Mouse (Mus musculus) liver, embryonic 14.5 days (tissue): ENCODE data around the gene Gsc2. TPM values are rescaled to one million over a fixed set of nuclear protein-coding genes. Genes with fewer than 3 reads are reported as not detected.
A peak's percentile ranks its signal among the peaks of the same experiment; 100 is the strongest.
"Not testable (repeated sequence)": the region's sequence is repeated elsewhere in the genome, so short reads cannot be mapped to it uniquely, and the experiment has no call there.

ENCODE experiments used
- ATAC-seq: fragments of 200-750 bp; cut with Nextera tagmentation; 2 replicates; pipeline ENCODE4 v1.8.0; 2017; ENCODE audit warnings: moderate number of reproducible peaks, mild to moderate bottlenecking, moderate library complexity; ENCODE audit not compliant: insufficient read depth
- DNase-seq, 3 experiments: peaks; one replicate each; pipeline ENCODE4 v3.0.0-alpha.2; 2012 to 2013; ENCODE audit warnings: low read depth in 3 of 3, low spot score in 3 of 3
- H3K27ac ChIP-seq: fragments of 300-500 bp; sonication (generic); 2 replicates; pipeline ENCODE4 v1.5.1; 2014; ENCODE audit warnings: moderate library complexity, mild to moderate bottlenecking, control low read depth, inconsistent platforms
- H3K27me3 ChIP-seq: fragments of 300-500 bp; sonication (generic); 2 replicates; pipeline ENCODE4 v1.6.1; 2014; ENCODE audit warnings: mild to moderate bottlenecking, low read length, moderate library complexity; ENCODE audit not compliant: control insufficient read depth, insufficient read depth
- H3K36me3 ChIP-seq: fragments of 300-500 bp; sonication (generic); replicated peaks from 2 replicates; pipeline ENCODE4 v1.6.1; 2014; ENCODE audit warnings: low read depth; ENCODE audit not compliant: control insufficient read depth, insufficient read depth
- H3K4me1 ChIP-seq, 2 experiments: fragments of 200-500 bp in 1 of 2; fragments of 300-500 bp in 1 of 2; sonication (generic) in 1 of 2; replicated peaks; 2 replicates each; pipeline ENCODE4 v1.6.1; 2012 to 2014; ENCODE audit warnings: antibody characterized with exemption in 1 of 2, inconsistent platforms in 1 of 2, low read length in 1 of 2; ENCODE audit not compliant: control insufficient read depth in 2 of 2, insufficient read depth in 2 of 2
- H3K4me2 ChIP-seq: fragments of 300-500 bp; sonication (generic); 2 replicates; pipeline ENCODE4 v1.6.1; 2014; ENCODE audit warnings: low read depth, mild to moderate bottlenecking, control low read depth, moderate library complexity
- H3K4me3 ChIP-seq, 2 experiments: fragments of 200-500 bp in 1 of 2; fragments of 300-500 bp in 1 of 2; sonication (generic) in 1 of 2; 2 replicates each; pipeline ENCODE4 v1.5.1; 2012 to 2014; ENCODE audit warnings: low read depth in 2 of 2, low read length in 2 of 2, mild to moderate bottlenecking in 2 of 2, control low read depth in 1 of 2, inconsistent platforms in 1 of 2, moderate library complexity in 1 of 2; ENCODE audit not compliant: insufficient read depth in 1 of 2
- H3K9ac ChIP-seq: fragments of 300-500 bp; sonication (generic); replicated peaks from 2 replicates; pipeline ENCODE4 v1.6.1; 2014; ENCODE audit warnings: mild to moderate bottlenecking, control low read depth, moderate library complexity
- H3K9me3 ChIP-seq: fragments of 300-500 bp; sonication (generic); 2 replicates; pipeline ENCODE4 v1.6.1; 2016; ENCODE audit warnings: low read length, mixed read lengths; ENCODE audit not compliant: control insufficient read depth
- CTCF ChIP-seq: IDR thresholded peaks from 2 replicates; pipeline ENCODE4 v1.5.1; 2016; ENCODE audit warnings: antibody characterized with exemption, low read depth, control low read depth
- EP300 ChIP-seq: IDR thresholded peaks from 2 replicates; pipeline ENCODE4 v1.6.1; 2016; ENCODE audit warnings: antibody characterized with exemption, low read depth
- WGBS: fragments of 180-500 bp; shearing (Covaris S2); extraction: QIAGEN DNeasy Blood & Tissue Kit; methylation state at CpG from one replicate; pipeline ENCODE4 v1.1.7; 2014; ENCODE audit not compliant: insufficient replicate concordance; 5-methylcytosine and 5-hydroxymethylcytosine counted together
- polyA plus RNA-seq, 2 experiments: library from polyadenylated mRNA; depleted of rRNA in 1 of 2; stranded (reverse) in 1 of 2; unstranded in 1 of 2; fragments of >200 nt; fragmentation: Nextera tagmentation in 1 of 2; extraction: Ambion mirVana in 1 of 2; gene quantifications; 2 replicates each; pipeline versions ENCODE4 v1.2.1 to v1.2.3; 2012 to 2014

The Gsc2 gene
- polyA plus RNA-seq (2012; rRNA removed) (not detected in 2 replicates), polyA plus RNA-seq (2014; fragmentation: Nextera tagmentation; extraction: Ambion mirVana) (not detected in 2 replicates)

DNA sequence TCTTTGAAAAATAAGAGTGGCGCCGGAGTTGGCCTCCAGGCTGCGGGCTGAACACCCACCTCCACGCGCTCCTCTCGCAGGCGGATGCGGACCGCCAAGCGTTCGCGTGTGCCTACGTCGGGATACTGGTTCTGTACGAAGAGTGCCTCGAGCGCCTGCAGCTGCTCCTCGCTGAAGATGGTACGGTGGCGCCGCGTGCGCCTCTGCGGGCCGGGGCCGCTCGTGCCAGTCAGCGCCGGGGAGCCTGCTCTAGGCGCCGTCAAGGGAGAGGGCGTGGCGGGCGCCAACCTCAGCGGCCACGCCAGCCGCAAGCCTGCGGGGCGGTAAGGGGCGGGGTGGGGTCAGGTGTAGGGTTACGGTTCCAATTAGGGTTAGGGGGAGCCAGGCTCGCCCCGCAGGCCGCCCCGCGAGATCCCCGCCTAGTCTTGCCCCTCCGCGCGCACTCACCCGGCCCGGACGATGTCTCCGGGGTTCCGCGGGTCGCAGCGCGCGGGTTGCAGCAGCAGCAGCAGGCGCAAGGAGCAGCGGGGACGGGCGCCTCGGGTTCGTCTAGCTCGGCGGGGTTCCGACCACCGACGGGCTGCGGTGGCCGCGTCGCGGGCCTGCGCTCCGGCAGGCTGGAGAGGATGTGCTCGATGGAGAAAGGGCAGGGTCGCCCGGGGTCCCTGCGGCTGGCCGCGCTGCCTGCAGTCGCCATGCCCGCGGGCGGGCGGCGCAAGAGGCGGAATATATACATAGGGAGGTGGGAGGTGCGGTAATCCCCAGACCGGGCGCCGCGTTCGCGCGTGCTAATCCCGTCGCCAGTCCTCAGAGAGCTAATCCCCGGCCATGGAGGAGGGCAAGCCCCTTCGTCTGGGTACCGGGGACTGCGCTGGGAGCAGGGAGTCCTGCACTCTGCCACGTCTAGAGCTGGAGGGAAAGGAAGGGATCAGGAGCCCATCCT lies at the start of gene Gsc2:
TSS of gene Gsc2 (minus strand) at position 753 of the 943 bp plus-strand sequence.
- Histone ChIP-seq H3K36me3 (no peaks in the 10 kb centered on the region), H3K4me1 (peaks cover 3 to 9% of the 10 kb centered on the region in 2 experiments; a peak in 2 of 4 replicates), H3K9ac (no peak within 1 kb of the TSS), H3K4me2 (peak within 1 kb of the TSS; percentile 57), H3K4me3 (peak within 1 kb of the TSS in 1 of 2 experiments; percentile 43; a peak in 3 of 4 replicates), H3K27me3 (peaks cover 51% of the 10 kb centered on the region), H3K27ac (no peak within 1 kb of the TSS), H3K9me3 (no peaks in the 10 kb centered on the region)
- DNase-seq (no peak), ATAC-seq (no peak)
- 1% methylated on average over 105 of the region's 106 CpGs for WGBS
- TF ChIP-seq EP300 = no peak
- no peak for TF ChIP-seq CTCF

DNA sequence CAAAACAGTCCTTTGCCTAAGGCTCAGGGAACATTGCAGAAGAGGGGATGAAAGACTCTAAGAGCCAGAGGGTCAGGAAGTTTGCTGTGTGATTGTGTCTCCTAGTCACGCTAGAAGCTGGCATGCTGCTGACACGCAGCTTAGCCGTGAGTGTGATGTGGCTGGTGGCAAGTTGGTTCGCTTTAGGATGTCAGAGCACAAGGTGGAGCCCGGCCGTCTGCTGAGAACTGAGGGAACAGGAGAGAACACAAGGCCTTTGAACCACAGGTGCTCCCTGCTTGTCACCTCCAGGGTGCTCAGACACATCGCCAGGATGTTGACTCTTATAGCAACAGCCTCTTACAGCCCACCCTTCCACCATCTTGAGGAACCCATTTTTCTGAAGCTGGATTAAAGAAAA lies 47.2 kb upstream of the Gsc2 start:
- Histone ChIP-seq H3K27ac (no peak overlapping the region), H3K4me2 (no peak overlapping the region), H3K9ac (no peak overlapping the region), H3K36me3 (no peaks in the 10 kb centered on the region), H3K27me3 (no peaks in the 10 kb centered on the region), H3K4me3 (no peak overlapping the region), H3K4me1 (no peaks in the 10 kb centered on the region), H3K9me3 (no peaks in the 10 kb centered on the region)
- TF ChIP-seq EP300 = no peak
- no peak for TF ChIP-seq CTCF
- no peak for DNase-seq
- 73% methylated on average over 7 of the region's 7 CpGs for WGBS
- no peak for ATAC-seq

- 82% methylated on average over 17 of the region's 17 CpGs for whole genome bisulfite sequencing
These were observed 41.3 kb upstream of the Gsc2 start for GRCm38 (mm10) chr16:17956052-17956638.

DNA sequence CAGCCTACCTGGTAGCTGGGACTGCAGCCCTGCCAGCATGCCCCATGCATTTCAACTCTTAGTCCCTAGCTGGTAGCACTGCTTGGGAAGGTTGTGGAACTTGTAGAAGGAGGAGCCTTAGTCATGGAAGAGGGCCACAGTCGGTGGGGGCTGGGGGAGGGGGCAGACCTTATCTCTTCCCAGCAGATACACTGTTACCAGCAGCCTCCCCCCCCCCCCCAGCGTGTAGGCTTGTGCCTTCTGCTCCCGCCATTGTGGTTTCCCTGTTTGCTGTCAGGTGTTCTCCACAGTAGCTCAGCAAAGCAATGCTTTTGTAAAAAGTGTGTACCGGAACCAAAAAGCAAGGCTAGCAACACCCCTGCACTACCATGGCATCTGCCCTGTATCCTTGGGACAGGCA lies 36.8 kb upstream of the Gsc2 start:
- no peaks in the 10 kb centered on the region for H3K4me1 ChIP-seq
- H3K36me3 ChIP-seq = no peaks in the 10 kb centered on the region
- no peak overlapping the region for H3K27ac ChIP-seq
- WGBS = 45% methylated on average over 4 of the region's 4 CpGs
- H3K27me3 ChIP-seq = no peaks in the 10 kb centered on the region
- no peak overlapping the region for H3K4me3 ChIP-seq
- no peak overlapping the region for H3K4me2 ChIP-seq
- TF ChIP-seq EP300 (no peak), CTCF (no peak)
- no peak overlapping the region for H3K9ac ChIP-seq
- DNase-seq (no peak), ATAC-seq (no peak)
- H3K9me3 ChIP-seq = no peaks in the 10 kb centered on the region

More at GRCm38 (mm10) chr16:17956052-17956638, 41.3 kb upstream of the Gsc2 start:
- H3K27me3 ChIP-seq, ATAC-seq, H3K4me1 ChIP-seq, H3K9me3 ChIP-seq, H3K4me2 ChIP-seq, H3K36me3 ChIP-seq, H3K4me3 ChIP-seq, DNase-seq, H3K27ac ChIP-seq, H3K9ac ChIP-seq: not testable (repeated sequence)

GRCm38 (mm10) chr16:17950068-17950467 lies 35.2 kb upstream of the Gsc2 start:
- TF ChIP-seq EP300 (no peak), CTCF (no peak)
- Histone ChIP-seq H3K4me3 (no peak overlapping the region), H3K27me3 (no peaks in the 10 kb centered on the region), H3K36me3 (no peaks in the 10 kb centered on the region), H3K27ac (no peak overlapping the region), H3K4me2 (no peak overlapping the region), H3K4me1 (no peaks in the 10 kb centered on the region), H3K9me3 (no peaks in the 10 kb centered on the region), H3K9ac (no peak overlapping the region)
- DNase-seq (no peak), ATAC-seq (no peak)
- 60% methylated on average over 4 of the region's 4 CpGs for WGBS
